Mouse (Mus musculus): ENCODE measurements around the gene Tbc1d8. TPM values are rescaled to one million over a fixed set of nuclear protein-coding genes. Genes with fewer than 3 reads are reported as not detected.
A peak's percentile ranks its signal among the peaks of the same experiment; 100 is the strongest.

The Tbc1d8 gene
- polyA plus RNA-seq, 1 experiment from 2014 or later: 5.3 TPM

DNA sequence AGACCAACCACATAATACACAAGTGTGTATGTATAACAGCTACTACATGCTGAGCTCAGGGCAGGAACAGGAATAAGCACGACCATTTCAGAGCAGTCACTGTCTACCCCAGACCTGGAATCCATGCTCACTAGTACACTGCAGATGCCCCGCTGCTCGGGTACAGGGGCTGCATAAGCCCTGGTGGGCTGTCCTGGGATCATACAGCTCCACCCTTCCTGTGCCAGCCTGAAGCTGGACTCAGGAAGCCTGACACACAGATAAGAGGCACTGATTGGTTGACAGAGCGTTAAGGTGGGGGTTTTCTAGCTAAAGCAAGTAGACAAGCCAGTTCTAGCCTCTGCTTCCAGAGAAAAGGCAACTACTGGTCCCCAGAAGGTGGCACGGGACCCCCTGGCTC lies 99.5 kb downstream of the Tbc1d8 start:
- Histone ChIP-seq H3K36me3 (ENCODE audit: control insufficient read depth, insufficient read depth, low read length) (no peaks in the 10 kb centered on the region; the same call in 1 of the 2 replicates), H3K9me3 (ENCODE audit: control insufficient read depth, low read length) (no peaks in the 10 kb centered on the region), H3K27ac (replicated peaks) (no peak overlapping the region), H3K4me2 (replicated peaks; ENCODE audit: low read depth) (no peak overlapping the region), H3K4me3 (ENCODE audit: low read depth, low read length) (no peak overlapping the region), H3K27me3 (ENCODE audit: control insufficient read depth, insufficient read depth, low read length) (no peaks in the 10 kb centered on the region), H3K4me1 (replicated peaks; ENCODE audit: control insufficient read depth, insufficient read depth) (no peaks in the 10 kb centered on the region), H3K9ac (ENCODE audit: low read length) (peak overlapping the region; percentile 23; the same call in 1 of the 2 replicates)
- ATAC-seq (ENCODE audit: low FRiP score, low TSS enrichment) (no peak; the same call in 1 of the 2 replicates), DNase-seq (ENCODE audit: low spot score) (no peak)
- TF ChIP-seq EP300 (optimal IDR thresholded peaks at IDR 0.05) (no peak), CTCF (IDR thresholded peaks at IDR 0.05; ENCODE audit: low read depth) (no peak)
- WGBS: 62% methylated on average over 5 of the region's 5 CpGs

DNA sequence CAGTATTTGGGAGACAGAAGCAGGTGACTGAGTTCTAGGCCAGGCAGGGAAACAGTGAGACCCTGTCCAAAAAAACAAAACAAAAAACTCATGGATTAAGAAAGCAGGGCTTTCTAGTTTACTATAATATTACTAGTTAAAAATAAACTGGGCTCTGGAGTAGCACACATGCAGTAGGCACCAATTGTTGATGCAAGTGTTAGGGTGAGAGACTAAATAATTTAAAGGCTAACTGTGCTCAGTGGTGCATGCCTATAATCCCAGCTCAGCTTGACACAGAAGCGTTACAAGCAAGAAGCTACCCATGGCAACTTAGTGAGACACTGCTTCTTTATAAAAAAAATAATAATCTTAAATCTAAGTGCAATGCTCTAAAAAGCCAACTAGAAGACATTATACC lies 100.0 kb downstream of the Tbc1d8 start:
- 88% methylated on average over 1 of the region's 1 CpGs for WGBS
- Histone ChIP-seq H3K27me3 (ENCODE audit: control insufficient read depth, insufficient read depth, low read length) (no peaks in the 10 kb centered on the region), H3K4me2 (replicated peaks; ENCODE audit: low read depth) (no peak overlapping the region), H3K9ac (ENCODE audit: low read length) (no peak overlapping the region), H3K36me3 (ENCODE audit: control insufficient read depth, insufficient read depth, low read length) (no peaks in the 10 kb centered on the region; the same call in 1 of the 2 replicates), H3K4me1 (replicated peaks; ENCODE audit: control insufficient read depth, insufficient read depth) (no peaks in the 10 kb centered on the region), H3K27ac (replicated peaks) (no peak overlapping the region), H3K4me3 (ENCODE audit: low read depth, low read length) (no peak overlapping the region), H3K9me3 (ENCODE audit: control insufficient read depth, low read length) (no peaks in the 10 kb centered on the region)
- no peak for ATAC-seq (ENCODE audit: low FRiP score, low TSS enrichment)
- no peak for DNase-seq (ENCODE audit: low spot score)
- no peak for TF ChIP-seq EP300 (optimal IDR thresholded peaks at IDR 0.05)
- no peak for TF ChIP-seq CTCF (IDR thresholded peaks at IDR 0.05; ENCODE audit: low read depth)

DNA sequence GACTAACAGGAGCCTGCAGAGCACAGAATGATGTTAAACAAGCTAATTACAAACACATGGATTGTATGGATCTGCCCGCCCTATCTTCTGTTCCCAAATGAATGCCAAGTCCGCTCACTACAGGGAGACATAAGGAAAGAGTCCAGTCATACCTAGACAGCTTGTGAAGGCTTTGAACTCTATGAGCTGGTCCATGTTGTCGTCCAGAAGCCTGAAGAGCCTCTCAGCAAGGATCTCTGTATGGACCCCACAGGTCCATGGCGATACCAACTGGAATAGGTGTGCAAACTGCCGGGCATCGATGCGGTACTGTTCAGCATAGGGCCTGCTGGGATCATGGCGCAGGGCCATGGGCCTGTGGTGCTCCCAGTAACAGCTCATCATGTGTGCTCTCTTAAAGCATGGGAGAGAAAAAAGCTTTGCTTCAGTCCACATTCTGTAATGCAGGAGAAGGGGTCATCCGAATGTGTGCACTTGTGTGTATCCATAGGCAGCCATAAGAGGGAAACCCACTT lies 101.8 kb downstream of the Tbc1d8 start:
- DNase-seq (ENCODE audit: low spot score) (peak; percentile 10), ATAC-seq (ENCODE audit: low FRiP score, low TSS enrichment) (no peak)
- peaks cover 4% of the 10 kb centered on the region for H3K36me3 ChIP-seq (ENCODE audit: control insufficient read depth, insufficient read depth, low read length)
- H3K4me3 ChIP-seq (ENCODE audit: low read depth, low read length): no peak overlapping the region
- no peak overlapping the region for H3K27ac ChIP-seq (replicated peaks)
- H3K4me1 ChIP-seq (replicated peaks; ENCODE audit: control insufficient read depth, insufficient read depth): no peaks in the 10 kb centered on the region
- 92% methylated on average over 9 of the region's 9 CpGs for WGBS
- TF ChIP-seq EP300 (optimal IDR thresholded peaks at IDR 0.05): no peak
- no peak for TF ChIP-seq CTCF (IDR thresholded peaks at IDR 0.05; ENCODE audit: low read depth)
- no peak overlapping the region for H3K9ac ChIP-seq (ENCODE audit: low read length)
- no peaks in the 10 kb centered on the region for H3K9me3 ChIP-seq (ENCODE audit: control insufficient read depth, low read length)
- H3K27me3 ChIP-seq (ENCODE audit: control insufficient read depth, insufficient read depth, low read length): no peaks in the 10 kb centered on the region
- H3K4me2 ChIP-seq (replicated peaks; ENCODE audit: low read depth): no peak overlapping the region

DNA sequence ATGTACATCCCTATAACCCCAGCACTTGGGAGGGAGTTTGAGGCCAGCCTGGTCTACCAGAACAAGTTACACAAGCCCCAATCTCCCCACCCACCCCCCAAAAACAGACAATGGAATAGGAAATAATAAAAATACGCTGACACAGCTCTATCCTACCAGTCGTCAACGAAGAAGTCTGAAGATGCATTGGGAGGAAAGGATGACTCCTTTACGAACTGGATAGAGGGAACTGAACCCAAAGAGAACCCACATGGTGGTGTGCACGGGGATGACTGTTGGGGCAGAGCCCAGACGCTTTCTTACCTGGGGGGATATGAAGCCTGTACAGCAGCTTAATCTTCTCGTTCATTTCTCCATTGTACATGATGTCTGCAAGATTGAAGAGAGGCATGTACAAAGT lies 102.4 kb downstream of the Tbc1d8 start:
- peaks cover 4% of the 10 kb centered on the region for H3K36me3 ChIP-seq (ENCODE audit: control insufficient read depth, insufficient read depth, low read length)
- WGBS: 85% methylated on average over 7 of the region's 7 CpGs

DNA sequence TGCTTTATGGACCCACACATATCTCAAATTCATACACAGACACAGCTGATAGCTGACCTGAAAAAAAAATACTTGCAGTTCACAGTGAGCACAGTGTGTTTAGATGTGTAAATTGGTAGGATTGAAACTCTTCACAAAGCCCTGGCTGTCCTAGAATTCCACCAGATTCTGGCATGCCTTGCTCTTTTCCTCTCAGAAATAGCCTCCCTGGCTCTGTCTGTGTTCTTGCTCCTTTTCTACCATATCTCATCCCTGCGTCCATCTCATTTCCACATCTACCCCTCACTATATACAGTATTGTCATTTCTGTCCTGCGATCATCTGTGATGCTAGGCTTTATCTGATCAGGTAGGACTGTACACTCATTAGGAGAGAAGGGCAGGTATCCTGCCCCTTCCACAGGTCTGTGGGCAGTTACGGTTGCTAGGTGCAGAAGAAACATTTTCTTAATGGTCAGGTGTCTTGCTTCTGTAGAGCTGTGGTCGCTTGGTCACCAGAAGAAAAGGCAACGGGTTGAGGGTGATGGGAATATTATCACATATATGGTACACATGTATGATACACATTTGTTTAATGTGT lies 104.2 kb downstream of the Tbc1d8 start:
- Histone ChIP-seq H3K4me2 (replicated peaks; ENCODE audit: low read depth) (no peak overlapping the region), H3K27ac (replicated peaks) (no peak overlapping the region), H3K4me3 (ENCODE audit: low read depth, low read length) (no peak overlapping the region), H3K9me3 (ENCODE audit: control insufficient read depth, low read length) (no peaks in the 10 kb centered on the region), H3K36me3 (ENCODE audit: control insufficient read depth, insufficient read depth, low read length) (peaks cover 11% of the 10 kb centered on the region), H3K4me1 (replicated peaks; ENCODE audit: control insufficient read depth, insufficient read depth) (peaks cover 3% of the 10 kb centered on the region; the same call in 1 of the 2 replicates), H3K27me3 (ENCODE audit: control insufficient read depth, insufficient read depth, low read length) (no peaks in the 10 kb centered on the region), H3K9ac (ENCODE audit: low read length) (no peak overlapping the region)
- peak; percentile 8 for DNase-seq (ENCODE audit: low spot score)
- ATAC-seq (ENCODE audit: low FRiP score, low TSS enrichment): peak; percentile 41; the same call in 1 of the 2 replicates
- TF ChIP-seq EP300 (optimal IDR thresholded peaks at IDR 0.05) (no peak), CTCF (IDR thresholded peaks at IDR 0.05; ENCODE audit: low read depth) (no peak)
- 76% methylated on average over 5 of the region's 5 CpGs for WGBS

More for the DNA sequence above, 102.4 kb downstream of the Tbc1d8 start:
- H3K4me3 ChIP-seq (ENCODE audit: low read depth, low read length): no peak overlapping the region
- peak; percentile 10 for DNase-seq (ENCODE audit: low spot score)
- TF ChIP-seq EP300 (optimal IDR thresholded peaks at IDR 0.05) (no peak), CTCF (IDR thresholded peaks at IDR 0.05; ENCODE audit: low read depth) (no peak)
- no peak overlapping the region for H3K27ac ChIP-seq (replicated peaks)
- H3K4me2 ChIP-seq (replicated peaks; ENCODE audit: low read depth): no peak overlapping the region
- ATAC-seq (ENCODE audit: low FRiP score, low TSS enrichment): no peak
- H3K9me3 ChIP-seq (ENCODE audit: control insufficient read depth, low read length): no peaks in the 10 kb centered on the region
- H3K27me3 ChIP-seq (ENCODE audit: control insufficient read depth, insufficient read depth, low read length): no peaks in the 10 kb centered on the region
- no peaks in the 10 kb centered on the region for H3K4me1 ChIP-seq (replicated peaks; ENCODE audit: control insufficient read depth, insufficient read depth)
- no peak overlapping the region for H3K9ac ChIP-seq (ENCODE audit: low read length)

DNA sequence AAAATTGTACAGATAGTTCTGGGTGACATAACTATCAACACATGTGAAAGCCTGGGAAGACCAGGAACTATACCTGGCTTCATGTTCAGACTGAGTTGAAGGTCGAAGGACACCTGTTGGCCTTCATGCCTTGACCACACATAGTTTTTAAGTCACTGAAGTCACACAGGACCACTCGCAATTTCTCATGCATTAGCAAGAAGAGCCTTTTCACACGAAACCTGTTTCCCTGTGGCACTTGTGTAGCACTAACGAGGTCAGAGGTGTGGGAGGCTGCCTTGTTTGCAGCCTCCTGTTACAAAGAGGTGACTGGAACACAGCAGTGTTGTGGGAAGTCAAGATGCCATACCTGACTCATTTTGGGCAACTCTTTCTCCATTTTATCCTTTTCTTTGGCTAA lies 105.2 kb downstream of the Tbc1d8 start:
- Histone ChIP-seq H3K9me3 (ENCODE audit: control insufficient read depth, low read length) (no peaks in the 10 kb centered on the region), H3K27me3 (ENCODE audit: control insufficient read depth, insufficient read depth, low read length) (no peaks in the 10 kb centered on the region), H3K4me1 (replicated peaks; ENCODE audit: control insufficient read depth, insufficient read depth) (peaks cover 6% of the 10 kb centered on the region; the same call in 1 of the 2 replicates), H3K27ac (replicated peaks) (no peak overlapping the region), H3K36me3 (ENCODE audit: control insufficient read depth, insufficient read depth, low read length) (peaks cover 11% of the 10 kb centered on the region), H3K4me3 (ENCODE audit: low read depth, low read length) (no peak overlapping the region), H3K4me2 (replicated peaks; ENCODE audit: low read depth) (no peak overlapping the region), H3K9ac (ENCODE audit: low read length) (no peak overlapping the region)
- DNase-seq (ENCODE audit: low spot score): peak; percentile 14
- TF ChIP-seq CTCF (IDR thresholded peaks at IDR 0.05; ENCODE audit: low read depth): no peak
- 65% methylated on average over 4 of the region's 4 CpGs for WGBS
- ATAC-seq (ENCODE audit: low FRiP score, low TSS enrichment): no peak
